Mouse (Mus musculus) mouse embryonic stem cell (cell line): ENCODE data around the gene Plekhg1.

Source experiments
- in situ Hi-C, 2 experiments: fragments of 300-500 bp; cut with MboI; formaldehyde crosslinking; loops; 1 replicate in 1 of 2; 3 replicates in 1 of 2; pipeline ENCODE4 v1.14.3; 2019 to 2020; ENCODE audit warnings: low sequenced_read_pairs in 2 of 2, low pct_unique_long_range_greater_than_20kb in 1 of 2, mixed read lengths in 1 of 2; ENCODE audit not compliant: unreplicated experiment in 1 of 2

Gene Plekhg1

GRCm38 (mm10) chr10:3931831-3932230, 191.7 kb downstream of the Plekhg1 start:
- in situ Hi-C loops = loop anchor here in 1 of 2 experiments (25.0 kb wide), 1 partner anchor 595 kb away; no protein-coding TSS in a partner anchor

GRCm38 (mm10) chr10:3933311-3933940, 193.3 kb downstream of the Plekhg1 start:
- in situ Hi-C loops = loop anchor here in 1 of 2 experiments (25.0 kb wide), 1 partner anchor 596 kb away; no protein-coding TSS in a partner anchor

GRCm38 (mm10) chr10:3936864-3937263, 196.7 kb downstream of the Plekhg1 start:
- in situ Hi-C loops = loop anchor here in 1 of 2 experiments (25.0 kb wide), 1 partner anchor 600 kb away; no protein-coding TSS in a partner anchor

- in situ Hi-C loops = loop anchor here (10.0 to 25.0 kb wide), 3 partner anchors 85 to 603 kb away; no protein-coding TSS in a partner anchor
Measured at GRCm38 (mm10) chr10:3939895-3940595, 199.9 kb downstream of the Plekhg1 start.

- in situ Hi-C loops = loop anchor here (10.0 to 25.0 kb wide), 3 partner anchors 86 to 603 kb away; no protein-coding TSS in a partner anchor
Measured at GRCm38 (mm10) chr10:3940596-3940975, 200.4 kb downstream of the Plekhg1 start.

- in situ Hi-C loops = loop anchor here (10.0 to 25.0 kb wide), 3 partner anchors 86 to 604 kb away; no protein-coding TSS in a partner anchor
Measured at GRCm38 (mm10) chr10:3941054-3941757, 201.0 kb downstream of the Plekhg1 start.

GRCm38 (mm10) chr10:3942289-3942688, 202.1 kb downstream of the Plekhg1 start:
- in situ Hi-C loops = loop anchor here (10.0 to 25.0 kb wide), 3 partner anchors 87 to 605 kb away; no protein-coding TSS in a partner anchor

- in situ Hi-C loops = loop anchor here (10.0 to 25.0 kb wide), 3 partner anchors 89 to 606 kb away; no protein-coding TSS in a partner anchor
Measured at GRCm38 (mm10) chr10:3943492-3944395, 203.6 kb downstream of the Plekhg1 start.

- in situ Hi-C loops = loop anchor here (10.0 to 25.0 kb wide), 3 partner anchors 92 to 610 kb away; no protein-coding TSS in a partner anchor
Measured at GRCm38 (mm10) chr10:3946871-3947270, 206.7 kb downstream of the Plekhg1 start.

- in situ Hi-C loops = loop anchor here (10.0 to 25.0 kb wide), 3 partner anchors 93 to 610 kb away; no protein-coding TSS in a partner anchor
Measured at GRCm38 (mm10) chr10:3947346-3947745, 207.2 kb downstream of the Plekhg1 start.

- in situ Hi-C loops = loop anchor here (10.0 to 25.0 kb wide), 3 partner anchors 95 to 612 kb away; no protein-coding TSS in a partner anchor
Measured at GRCm38 (mm10) chr10:3949306-3949705, 209.1 kb downstream of the Plekhg1 start.

- in situ Hi-C loops = loop anchor here (10.0 kb wide), 1 partner anchor 392 kb away; no protein-coding TSS in a partner anchor
Measured at GRCm38 (mm10) chr10:3956471-3956870, 216.3 kb downstream of the Plekhg1 start.

GRCm38 (mm10) chr10:3958591-3958990, 218.4 kb downstream of the Plekhg1 start:
- in situ Hi-C loops = loop anchor here (10.0 kb wide), 1 partner anchor 394 kb away; no protein-coding TSS in a partner anchor

GRCm38 (mm10) chr10:3969026-3969425, 228.9 kb downstream of the Plekhg1 start:
- in situ Hi-C loops = no loop called here

- in situ Hi-C loops = no loop called here
Measured at GRCm38 (mm10) chr10:3972237-3972636, 232.1 kb downstream of the Plekhg1 start.

GRCm38 (mm10) chr10:3972981-3973588, 232.9 kb downstream of the Plekhg1 start, which contains the start of gene Mthfd1l:
Gene Mthfd1l (plus strand): TSS chr10:3973118.
- in situ Hi-C loops = no loop called here

- in situ Hi-C loops = no loop called here
Measured at GRCm38 (mm10) chr10:3973589-3974070, 233.5 kb downstream of the Plekhg1 start.
